In genomic region chr11:83753581-83754181, GRCm38 (mm10) we compare ENCODE assay signal across 8 mouse cellular contexts. TPM values are rescaled to one million over a fixed set of nuclear protein-coding genes. Genes with fewer than 3 reads are reported as not detected.
DNase-seq lines count a peak whose midpoint lies in the region; ATAC-seq lines count a peak whose summit lies in the region.

Heatr6 (plus strand) TSS chr11:83753696.

- H3K9me3 ChIP-seq in hindbrain, embryonic 12.5 days (replicated peaks), result no peaks in the 10 kb centered on the region

- H3K27ac ChIP-seq in hindbrain, embryonic 12.5 days, result peak within 1 kb of the TSS; percentile 88

- H3K9ac ChIP-seq in hindbrain, embryonic 12.5 days, result peak within 1 kb of the TSS; percentile 88

- H3K4me3 ChIP-seq in hindbrain, embryonic 12.5 days, result peak within 1 kb of the TSS; percentile 80

- peak; percentile 96 for ATAC-seq in hindbrain, embryonic 12.5 days (ENCODE audit: low FRiP score)

- under 1% methylated on average over 47 of the region's 47 CpGs for WGBS in hindbrain, embryonic 12.5 days

- peaks cover 15% of the 10 kb centered on the region for H3K4me1 ChIP-seq in hindbrain, embryonic 12.5 days

- peaks cover 29% of the 10 kb centered on the region for H3K36me3 ChIP-seq in hindbrain, embryonic 12.5 days

- peak; percentile 93 for DNase-seq in Muller cell, postnatal 12 days (ENCODE audit: inconsistent ontology term)
- DNase-seq in cerebellum, adult 9-11 months, result peak; percentile 92
- peak; percentile 86 to 88 for DNase-seq in frontal cortex, postnatal 10 days (ENCODE audit: low spot score in 2 of 2)
- DNase-seq in layer of hippocampus, postnatal 14 days (ENCODE audit: low spot score in 2 of 2), result peak; percentile 93
- DNase-seq in lung, postnatal 14 days, result peak; percentile 88
- peak; percentile 87 for DNase-seq in retina, adult 2 months (ENCODE audit: low read depth, low spot score)
- peak; percentile 84 to 87 for DNase-seq in thymus, postnatal 36 days

- H3K4me2 ChIP-seq in hindbrain, embryonic 12.5 days (replicated peaks), result peak within 1 kb of the TSS; percentile 81

- peaks cover 18% of the 10 kb centered on the region for H3K27me3 ChIP-seq in hindbrain, embryonic 12.5 days

RNA-seq across cellular contexts. Expression of gene Heatr6, which starts in this region (rescaled TPM):
- 34.1 and 37.4 TPM in 2 replicates for polyA plus RNA-seq in hindbrain, embryonic 12.5 days (2016; fragmentation: Nextera tagmentation; extraction: Ambion mirVana)
- total RNA-seq in layer of hippocampus, postnatal 14 days (2021), result 10 to 100 TPM; 16.6 to 19.5 TPM

Comparison
In these comparisons a context has a peak if more than half of its experiments do, and no peak if none do; other contexts are left out.
1. Peak in every context shown above with its lines: DNase-seq, ATAC-seq, H3K4me3 ChIP-seq and H3K27ac ChIP-seq.